Mouse (Mus musculus) common myeloid progenitor, adult 5-6 weeks (primary cell): Measurements from ENCODE around the gene Ift88. TPM values are rescaled to one million over a fixed set of nuclear protein-coding genes. Genes with fewer than 3 reads are reported as not detected.

Experiments
- ATAC-seq: replicated peaks from 2 replicates; pipeline ENCODE4 v1.8.0; 2016; ENCODE audit warnings: low read depth, mild to moderate bottlenecking, moderate TSS enrichment, inconsistent platforms; ENCODE audit not compliant: poor library complexity, severe bottlenecking
- total RNA-seq: library from RNA; stranded (forward); fragments of 200-1000, 187-1606 nt; gene quantifications from 2 replicates; pipeline ENCODE4 v1.2.3, GENCODE M21; 2017

Ift88 gene
- total RNA-seq, 1 experiment from 2014 or later = 13.3 TPM

- no peak for ATAC-seq
Measured at GRCm38 (mm10) chr14:57556922-57557321, 133.1 kb downstream of the Ift88 start.

- no peak for ATAC-seq
Measured at GRCm38 (mm10) chr14:57565626-57566025, 141.8 kb downstream of the Ift88 start.

Other genes starting within 250 kb of the Ift88 start
- 11.8 and 12.1 TPM in 2 replicates for gene Cryl1, start 25.5 kb upstream of the Ift88 start, total RNA-seq
- not detected in 2 replicates for gene Il17d, start 100.7 kb downstream of the Ift88 start, total RNA-seq
- 16.7 and 18.1 TPM in 2 replicates for gene Eef1akmt1, start 147.6 kb downstream of the Ift88 start, total RNA-seq
- gene Xpo4, start 241.4 kb downstream of the Ift88 start, total RNA-seq = 41.1 and 54.8 TPM in 2 replicates